Mouse (Mus musculus) lung, adult 2 months (tissue): ENCODE measurements at regions not wholly inside any gene's neighbourhood (a gene's known extent, or its start where the extent isn't known, plus 50 kb on each side); places are given as distances from the start of the nearest gene placed in this dataset.

ENCODE experiments used
- DNase-seq: peaks from one replicate; pipeline ENCODE4 v3.0.0; 2022
- H3K4me1 ChIP-seq: fragments of 200-500 bp; 2 replicates; pipeline ENCODE4 v1.6.1; 2011; ENCODE audit warnings: low read length; ENCODE audit not compliant: control insufficient read depth, insufficient read depth
- H3K4me3 ChIP-seq: fragments of 200-500 bp; replicated peaks from 2 replicates; pipeline ENCODE3; 2011; ENCODE audit warnings: low read depth, mild to moderate bottlenecking, control low read depth, low read length; ENCODE audit errors: extremely low read depth
- CTCF ChIP-seq: fragments of 200-500 bp; IDR thresholded peaks from 2 replicates; pipeline ENCODE4 v1.5.1; 2011; ENCODE audit warnings: mild to moderate bottlenecking, low read length, control low read depth; ENCODE audit not compliant: insufficient read depth
- POLR2A ChIP-seq: fragments of 200-500 bp; IDR thresholded peaks from 2 replicates; pipeline ENCODE4 v1.6.1; 2011; ENCODE audit warnings: low read depth, mild to moderate bottlenecking, control low read depth, low read length, borderline replicate concordance; ENCODE audit errors: extremely low read depth
- WGBS: fragments of 180-500 bp; shearing (Covaris S2); methylation state at CpG from one replicate; pipeline ENCODE4 v1.1.7; 2018; 5-methylcytosine and 5-hydroxymethylcytosine counted together

- 81% methylated on average over 9 of the region's 9 CpGs for WGBS
- Histone ChIP-seq H3K4me1 (no peaks in the 10 kb centered on the region), H3K4me3 (no peak overlapping the region)
- DNase-seq = no peak
- TF ChIP-seq POLR2A (no peak), CTCF (no peak)
These were observed 78.2 kb upstream of the Fzd7 start for GRCm38 (mm10) chr1:59403831-59404547.

GRCm38 (mm10) chr1:59405370-59405769 lies 76.9 kb upstream of the Fzd7 start:
- TF ChIP-seq CTCF = no peak
- TF ChIP-seq POLR2A = no peak
- 77% methylated on average over 8 of the region's 8 CpGs for WGBS
- Histone ChIP-seq H3K4me3 (no peak overlapping the region), H3K4me1 (peaks cover 3% of the 10 kb centered on the region)
- no peak for DNase-seq

GRCm38 (mm10) chr1:59406741-59407306 lies 75.4 kb upstream of the Fzd7 start:
- 60% methylated on average over 6 of the region's 6 CpGs for WGBS
- TF ChIP-seq POLR2A (no peak), CTCF (no peak)
- H3K4me3 ChIP-seq = no peak overlapping the region
- peaks cover 3% of the 10 kb centered on the region for H3K4me1 ChIP-seq
- no peak for DNase-seq

- TF ChIP-seq POLR2A = no peak
- no peak for TF ChIP-seq CTCF
- DNase-seq = no peak
- 26% methylated on average over 8 of the region's 8 CpGs for WGBS
- peaks cover 3% of the 10 kb centered on the region for H3K4me1 ChIP-seq
- H3K4me3 ChIP-seq = no peak overlapping the region
These were observed 72.6 kb upstream of the Fzd7 start for GRCm38 (mm10) chr1:59409585-59410160.

- WGBS = 86% methylated on average over 8 of the region's 8 CpGs
- TF ChIP-seq CTCF (no peak), POLR2A (no peak)
- DNase-seq = no peak
These were observed 69.0 kb upstream of the Fzd7 start for GRCm38 (mm10) chr1:59413264-59413663.

GRCm38 (mm10) chr1:59414401-59415210 lies 67.6 kb upstream of the Fzd7 start:
- peaks cover 1% of the 10 kb centered on the region for H3K4me1 ChIP-seq
- H3K4me3 ChIP-seq = no peak overlapping the region
- no peak for DNase-seq
- no peak for TF ChIP-seq POLR2A
- no peak for TF ChIP-seq CTCF
- WGBS = 82% methylated on average over 13 of the region's 13 CpGs

More at GRCm38 (mm10) chr1:59413264-59413663, 69.0 kb upstream of the Fzd7 start:
- H3K4me1 ChIP-seq = peaks cover 3% of the 10 kb centered on the region
- no peak overlapping the region for H3K4me3 ChIP-seq

GRCm38 (mm10) chr1:59415733-59416312 lies 66.4 kb upstream of the Fzd7 start:
- TF ChIP-seq CTCF (no peak), POLR2A (no peak)
- Histone ChIP-seq H3K4me3 (no peak overlapping the region), H3K4me1 (no peaks in the 10 kb centered on the region)
- no peak for DNase-seq
- WGBS = 72% methylated on average over 11 of the region's 11 CpGs

GRCm38 (mm10) chr1:59417317-59417716 lies 64.9 kb upstream of the Fzd7 start:
- TF ChIP-seq POLR2A (no peak), CTCF (no peak)
- no peaks in the 10 kb centered on the region for H3K4me1 ChIP-seq
- 43% methylated on average over 1 of the region's 1 CpGs for WGBS

GRCm38 (mm10) chr1:59417962-59418361 lies 64.3 kb upstream of the Fzd7 start:
- TF ChIP-seq POLR2A (no peak), CTCF (no peak)
- Histone ChIP-seq H3K4me3 (no peak overlapping the region), H3K4me1 (no peaks in the 10 kb centered on the region)
- 52% methylated on average over 3 of the region's 3 CpGs for WGBS
- DNase-seq = no peak

More at GRCm38 (mm10) chr1:59417317-59417716, 64.9 kb upstream of the Fzd7 start:
- H3K4me3 ChIP-seq = no peak overlapping the region
- DNase-seq = no peak
